Mouse (Mus musculus) olfactory bulb, adult 2 months (tissue): ENCODE measurements around the gene Slc7a6.

Experiments used
- CTCF ChIP-seq: fragments of 200-500 bp; IDR thresholded peaks from 2 replicates; pipeline ENCODE4 v1.5.1; 2012; ENCODE audit warnings: low read depth, mild to moderate bottlenecking, low read length, moderate library complexity; ENCODE audit not compliant: insufficient read depth
- POLR2A ChIP-seq: fragments of 200-500 bp; IDR thresholded peaks from 2 replicates; pipeline ENCODE4 v1.6.1; 2012; ENCODE audit warnings: mild to moderate bottlenecking, low read depth, low read length, moderate library complexity; ENCODE audit not compliant: insufficient read depth

DNA sequence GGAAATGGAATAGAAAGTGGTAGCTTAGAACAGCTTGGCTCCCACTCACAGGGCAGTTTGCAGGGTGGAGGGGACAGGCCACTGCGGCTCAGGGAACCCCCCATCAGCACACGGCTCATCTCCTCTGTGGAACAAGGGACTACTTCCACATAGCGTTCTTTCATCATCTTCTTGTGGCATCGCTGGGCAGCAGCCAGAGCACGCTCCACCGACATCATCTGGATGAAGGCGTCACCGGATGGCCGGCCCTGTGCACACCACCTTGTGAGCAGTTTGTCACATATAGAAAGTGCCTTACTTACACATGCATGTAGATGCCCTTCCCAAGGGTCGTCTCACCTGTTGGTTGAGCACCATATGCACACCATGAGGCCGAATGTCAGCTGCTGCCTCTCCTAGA, 36.3 kb upstream of the Slc7a6 start:
- TF ChIP-seq CTCF (no peak), POLR2A (no peak)
